Mouse (Mus musculus): ENCODE measurements around the gene Insl3. TPM values are rescaled to one million over a fixed set of nuclear protein-coding genes. Genes with fewer than 3 reads are reported as not detected.
"Not testable (repeated sequence)": the region's sequence is repeated elsewhere in the genome, so short reads cannot be mapped to it uniquely, and the experiment has no call there.

Insl3 gene
- polyA plus RNA-seq, 1 experiment from 2014 or later, result not detected

- Histone ChIP-seq H3K9me3 (ENCODE audit: control insufficient read depth, low read length) (no peaks in the 10 kb centered on the region), H3K4me1 (replicated peaks; ENCODE audit: control insufficient read depth, insufficient read depth, low read length) (0 out of 2 replicates have a peak, but pooled peaks cover 2% of the 10 kb centered on the region), H3K27me3 (ENCODE audit: control insufficient read depth, insufficient read depth, low read length) (no peaks in the 10 kb centered on the region), H3K27ac (ENCODE audit: low read depth, low read length) (no peak overlapping the region), H3K4me3 (ENCODE audit: low read depth, low read length) (no peak overlapping the region), H3K36me3 (ENCODE audit: control insufficient read depth, insufficient read depth, low read length) (no peaks in the 10 kb centered on the region), H3K4me2 (ENCODE audit: low read depth, low read length, severe bottlenecking) (no peak overlapping the region), H3K9ac (ENCODE audit: low read length) (no peak overlapping the region)
- 54% methylated on average over 3 of the region's 3 CpGs for WGBS
- ATAC-seq (replicated peaks; ENCODE audit: low FRiP score) (no peak), DNase-seq (ENCODE audit: low spot score) (no peak)
Observed at GRCm38 (mm10) chr8:71731652-71732230, 42.7 kb downstream of the Insl3 start.

GRCm38 (mm10) chr8:71738316-71738715 is 49.3 kb downstream of the Insl3 start:
- H3K27ac ChIP-seq (ENCODE audit: low read depth, low read length); H3K9ac ChIP-seq (ENCODE audit: low read length); H3K36me3 ChIP-seq (ENCODE audit: control insufficient read depth, insufficient read depth, low read length); DNase-seq (ENCODE audit: low spot score); H3K4me2 ChIP-seq (ENCODE audit: low read depth, low read length, severe bottlenecking); H3K9me3 ChIP-seq (ENCODE audit: control insufficient read depth, low read length); H3K27me3 ChIP-seq (ENCODE audit: control insufficient read depth, insufficient read depth, low read length); H3K4me3 ChIP-seq (ENCODE audit: low read depth, low read length); ATAC-seq (replicated peaks; ENCODE audit: low FRiP score); H3K4me1 ChIP-seq (replicated peaks; ENCODE audit: control insufficient read depth, insufficient read depth, low read length): not testable (repeated sequence)

Other genes with a start within 250 kb of the Insl3 start
- gene Abhd8, start 225.6 kb upstream of the Insl3 start, polyA plus RNA-seq (2014; fragmentation: Nextera tagmentation; extraction: Ambion mirVana), result 76.6 and 76.7 TPM in 2 replicates
- 186 TPM in 2 replicates for gene Mrpl34, start 224.3 kb upstream of the Insl3 start, polyA plus RNA-seq (2014; fragmentation: Nextera tagmentation; extraction: Ambion mirVana)
- 133 and 146 TPM in 2 replicates for gene Dda1, start 220.0 kb upstream of the Insl3 start, polyA plus RNA-seq (2014; fragmentation: Nextera tagmentation; extraction: Ambion mirVana)
- 5.7 and 9.3 TPM in 2 replicates for gene Ano8, start 203.3 kb upstream of the Insl3 start, polyA plus RNA-seq (2014; fragmentation: Nextera tagmentation; extraction: Ambion mirVana)
- gene Gtpbp3, start 201.1 kb upstream of the Insl3 start, polyA plus RNA-seq (2014; fragmentation: Nextera tagmentation; extraction: Ambion mirVana), result 7.9 and 10.8 TPM in 2 replicates
- 42.5 and 43.4 TPM in 2 replicates for gene Plvap, start 177.5 kb upstream of the Insl3 start, polyA plus RNA-seq (2014; fragmentation: Nextera tagmentation; extraction: Ambion mirVana)
- gene Ccdc194, start 163.5 kb upstream of the Insl3 start, polyA plus RNA-seq (2014; fragmentation: Nextera tagmentation; extraction: Ambion mirVana), result 0.29 TPM in 1 of 2 replicates, not detected in the other
- 3.1 and 4.9 TPM in 2 replicates for gene Bst2, start 151.8 kb upstream of the Insl3 start, polyA plus RNA-seq (2014; fragmentation: Nextera tagmentation; extraction: Ambion mirVana)
- 50.1 and 62.8 TPM in 2 replicates for gene Mvb12a, start 146.3 kb upstream of the Insl3 start, polyA plus RNA-seq (2014; fragmentation: Nextera tagmentation; extraction: Ambion mirVana)
- 0.15 TPM in 1 of 2 replicates, not detected in the other for gene Tmem221, start 130.3 kb upstream of the Insl3 start, polyA plus RNA-seq (2014; fragmentation: Nextera tagmentation; extraction: Ambion mirVana)
- gene Nxnl1, start 122.6 kb upstream of the Insl3 start, polyA plus RNA-seq (2014; fragmentation: Nextera tagmentation; extraction: Ambion mirVana), result not detected in 2 replicates
- 18.4 and 19.1 TPM in 2 replicates for gene Slc27a1, start 120.3 kb upstream of the Insl3 start, polyA plus RNA-seq (2014; fragmentation: Nextera tagmentation; extraction: Ambion mirVana)
- 218 and 238 TPM in 2 replicates for gene Pgls, start 97.0 kb upstream of the Insl3 start, polyA plus RNA-seq (2014; fragmentation: Nextera tagmentation; extraction: Ambion mirVana)
- gene Fam129c, start 91.6 kb upstream of the Insl3 start, polyA plus RNA-seq (2014; fragmentation: Nextera tagmentation; extraction: Ambion mirVana), result 3.2 and 4.3 TPM in 2 replicates
- 41.8 and 48.6 TPM in 2 replicates for gene Colgalt1, start 78.2 kb upstream of the Insl3 start, polyA plus RNA-seq (2014; fragmentation: Nextera tagmentation; extraction: Ambion mirVana)
- 6.5 and 6.6 TPM in 2 replicates for gene Unc13a, start 17.5 kb upstream of the Insl3 start, polyA plus RNA-seq (2014; fragmentation: Nextera tagmentation; extraction: Ambion mirVana)
- 2.3 TPM in 2 replicates for gene Jak3, start 12.9 kb upstream of the Insl3 start, polyA plus RNA-seq (2014; fragmentation: Nextera tagmentation; extraction: Ambion mirVana)
- 0.51 and 0.64 TPM in 2 replicates for gene B3gnt3, start 12.6 kb downstream of the Insl3 start, polyA plus RNA-seq (2014; fragmentation: Nextera tagmentation; extraction: Ambion mirVana)
- 21.3 and 23.2 TPM in 2 replicates for gene Fcho1, start 36.5 kb downstream of the Insl3 start, polyA plus RNA-seq (2014; fragmentation: Nextera tagmentation; extraction: Ambion mirVana)
- gene Zfp709, start 192.8 kb downstream of the Insl3 start, polyA plus RNA-seq (2014; fragmentation: Nextera tagmentation; extraction: Ambion mirVana), result 5.8 and 6.2 TPM in 2 replicates
- gene Zfp882, start 219.4 kb downstream of the Insl3 start, polyA plus RNA-seq (2014; fragmentation: Nextera tagmentation; extraction: Ambion mirVana), result 9.5 and 9.7 TPM in 2 replicates
- 39.6 and 40.5 TPM in 2 replicates for gene Zfp617, start 219.4 kb downstream of the Insl3 start, polyA plus RNA-seq (2014; fragmentation: Nextera tagmentation; extraction: Ambion mirVana)

All from forebrain, embryonic 11.5 days (tissue).